Mouse (Mus musculus) cortical plate, adult 2 months (tissue): ENCODE data around the gene Bub1.

ENCODE experiments used
- CTCF ChIP-seq: fragments of 200-500 bp; IDR thresholded peaks from 2 replicates; pipeline ENCODE4 v1.5.1; 2011; ENCODE audit warnings: mild to moderate bottlenecking, control low read depth, low read length; ENCODE audit not compliant: insufficient read depth; ENCODE audit errors: extremely low read depth
- POLR2A ChIP-seq: fragments of 200-500 bp; IDR thresholded peaks from 2 replicates; pipeline ENCODE4 v1.6.1; 2011; ENCODE audit warnings: mild to moderate bottlenecking, low read length, control low read depth; ENCODE audit not compliant: insufficient read depth; ENCODE audit errors: extremely low read depth

DNA sequence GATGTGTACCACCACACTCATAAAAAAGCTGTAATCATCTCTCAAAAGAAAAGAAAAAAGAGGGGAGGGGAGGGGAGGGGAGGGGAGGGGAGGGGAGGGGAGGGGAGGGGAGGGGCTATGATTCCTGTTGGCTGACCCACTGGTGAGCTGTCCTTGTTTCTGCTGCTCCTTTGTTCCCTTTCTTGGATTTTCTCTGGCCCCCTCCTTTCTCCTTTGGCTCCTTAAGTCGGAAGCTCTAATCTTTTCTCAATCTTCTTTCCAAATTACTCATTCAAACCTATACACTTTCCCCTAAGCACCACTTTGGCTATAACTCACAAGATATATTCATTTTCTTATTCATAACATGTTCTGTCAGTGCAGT, 57.1 kb downstream of the Bub1 start:
- TF ChIP-seq CTCF (no peak), POLR2A (no peak)
